Mouse (Mus musculus) embryonic fibroblast, embryonic 13.5 days (primary cell): ENCODE results near the gene Map4k3. TPM values are rescaled to one million over a fixed set of nuclear protein-coding genes. Genes with fewer than 3 reads are reported as not detected.

Experiments
- H3K27ac ChIP-seq: 2 replicates; pipeline ENCODE4 v1.5.1; 2012; ENCODE audit warnings: low read length, control low read depth, inconsistent platforms; ENCODE audit not compliant: insufficient read depth
- H3K4me1 ChIP-seq: 2 replicates; pipeline ENCODE4 v1.6.1; 2011; ENCODE audit warnings: low read length; ENCODE audit not compliant: control insufficient read depth, insufficient read depth
- H3K4me3 ChIP-seq: 2 replicates; pipeline ENCODE4 v1.5.1; 2011; ENCODE audit warnings: mild to moderate bottlenecking, control low read depth, low read length; ENCODE audit not compliant: insufficient read depth
- CTCF ChIP-seq: IDR thresholded peaks from 2 replicates; pipeline ENCODE4 v1.5.1; 2011; ENCODE audit warnings: mild to moderate bottlenecking, control low read depth, low read length, moderate library complexity, borderline replicate concordance; ENCODE audit not compliant: insufficient read depth
- POLR2A ChIP-seq: IDR thresholded peaks from 2 replicates; pipeline ENCODE4 v1.6.1; 2011; ENCODE audit warnings: low read depth, mild to moderate bottlenecking, control low read depth, low read length, moderate library complexity
- polyA plus RNA-seq: library from polyadenylated mRNA; stranded (reverse); fragments of >200 nt; gene quantifications from 2 replicates; pipeline ENCODE4 v1.2.4, GENCODE M21; 2011; ENCODE audit warnings: low read depth; ENCODE audit not compliant: missing spikeins, insufficient read length

Gene Map4k3
- polyA plus RNA-seq, 1 experiment, result 100 TPM

DNA sequence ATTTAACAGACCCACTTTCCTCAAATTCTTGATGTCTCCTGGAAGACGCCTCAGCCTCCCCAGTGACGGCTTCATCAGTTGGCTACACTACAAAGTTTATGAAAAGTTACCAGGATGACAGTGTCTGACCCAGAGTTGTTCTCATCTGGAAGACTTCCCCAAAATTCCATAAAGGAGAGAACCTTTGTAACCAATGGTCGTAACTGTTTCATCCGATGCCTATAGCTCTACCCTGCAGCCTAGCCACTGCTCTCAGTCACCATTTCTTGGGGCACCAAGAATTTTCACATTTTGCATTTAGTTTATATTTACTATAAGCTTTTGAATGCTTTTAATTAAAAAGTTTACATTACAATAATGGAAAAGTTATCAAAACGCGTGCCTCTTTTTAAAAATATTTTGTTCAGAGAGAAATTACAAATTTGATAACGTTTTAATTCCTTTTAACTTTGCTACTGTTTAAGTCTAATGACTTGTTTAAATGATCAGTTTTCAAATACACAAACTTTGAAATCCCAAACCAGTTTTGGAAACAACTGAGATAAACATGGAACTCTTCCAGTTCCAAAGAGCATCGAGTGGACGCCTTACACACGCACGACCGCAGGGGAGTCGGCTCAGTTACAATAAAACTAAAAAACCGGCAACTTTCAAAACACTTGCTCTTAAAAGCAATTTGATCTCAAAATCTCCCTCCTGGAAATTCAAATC lies 83.1 kb downstream of the Map4k3 start:
- TF ChIP-seq POLR2A (no peak), CTCF (no peak)
- Histone ChIP-seq H3K4me3 (no peak overlapping the region), H3K4me1 (no peaks in the 10 kb centered on the region), H3K27ac (no peak overlapping the region)

DNA sequence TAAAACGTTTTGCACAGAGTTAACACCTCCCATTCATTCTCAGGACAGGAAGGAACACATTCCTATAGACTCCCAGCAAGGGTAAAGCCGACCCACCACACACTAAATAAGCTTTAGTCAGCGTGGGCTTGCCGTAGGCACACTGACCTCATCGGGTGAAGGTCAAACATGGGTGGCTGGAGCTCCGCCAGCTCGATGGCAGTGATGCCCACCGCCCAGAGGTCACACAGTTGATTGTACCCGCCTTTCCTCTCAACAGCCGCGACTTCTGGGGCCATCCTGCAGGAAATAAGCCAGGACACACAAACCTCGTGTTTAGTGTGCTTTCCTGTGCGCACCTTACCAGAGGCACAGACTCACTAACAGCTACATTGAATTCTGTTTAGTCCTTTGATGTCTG lies 83.7 kb downstream of the Map4k3 start:
- TF ChIP-seq POLR2A, result no peak
- no peak for TF ChIP-seq CTCF
- Histone ChIP-seq H3K4me1 (no peaks in the 10 kb centered on the region), H3K4me3 (no peak overlapping the region), H3K27ac (no peak overlapping the region)

- TF ChIP-seq POLR2A (no peak), CTCF (no peak)
- no peak overlapping the region for H3K27ac ChIP-seq
- H3K4me3 ChIP-seq, result no peak overlapping the region
- no peaks in the 10 kb centered on the region for H3K4me1 ChIP-seq
Observed at GRCm38 (mm10) chr17:80638121-80638520, 90.2 kb downstream of the Map4k3 start.

GRCm38 (mm10) chr17:80635794-80636193 lies 92.5 kb downstream of the Map4k3 start:
- no peaks in the 10 kb centered on the region for H3K4me1 ChIP-seq
- no peak overlapping the region for H3K4me3 ChIP-seq
- H3K27ac ChIP-seq, result no peak overlapping the region
- TF ChIP-seq POLR2A (no peak), CTCF (no peak)

DNA sequence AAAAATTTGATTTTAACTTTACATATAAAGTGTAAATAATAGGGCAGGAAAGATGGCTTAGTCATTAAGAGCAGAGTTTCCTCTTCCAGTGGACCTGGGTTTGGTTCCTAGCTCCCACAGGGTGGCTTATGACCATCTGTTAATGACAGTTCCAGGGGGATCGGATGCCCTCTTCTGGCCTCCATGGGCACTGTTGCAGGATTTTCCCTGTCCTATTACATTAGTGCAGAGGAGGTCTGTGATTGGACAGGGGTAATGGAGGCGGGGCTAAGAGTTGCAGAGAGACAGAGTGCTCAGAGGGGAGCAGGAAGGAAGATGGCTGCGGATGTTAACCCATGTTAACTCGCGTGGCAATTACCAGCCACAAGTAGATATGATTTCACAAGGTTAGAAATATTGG lies 95.4 kb downstream of the Map4k3 start:
- H3K27ac ChIP-seq, result no peak overlapping the region
- H3K4me3 ChIP-seq, result no peak overlapping the region
- no peak for TF ChIP-seq CTCF
- no peak for TF ChIP-seq POLR2A
- no peaks in the 10 kb centered on the region for H3K4me1 ChIP-seq

DNA sequence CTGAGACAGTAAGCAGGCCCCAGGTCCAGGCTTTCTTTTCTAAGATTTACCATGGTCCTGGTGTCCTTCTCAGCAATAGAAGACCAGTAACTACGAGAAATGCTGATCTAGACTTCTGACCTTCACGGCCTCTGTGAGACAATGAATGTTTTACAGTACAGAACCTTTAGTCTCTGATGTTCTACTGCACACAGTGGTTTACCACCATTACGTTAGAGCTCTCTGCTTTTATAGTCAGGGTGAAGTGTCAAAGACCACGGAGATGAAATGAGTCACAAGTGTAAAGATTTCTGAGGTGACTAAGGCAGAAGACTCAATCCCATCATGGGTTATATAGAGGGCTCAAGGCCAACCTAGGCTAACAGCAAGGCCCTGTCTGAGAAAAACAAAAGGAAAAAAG lies 95.9 kb downstream of the Map4k3 start:
- Histone ChIP-seq H3K27ac (no peak overlapping the region), H3K4me1 (no peaks in the 10 kb centered on the region), H3K4me3 (no peak overlapping the region)
- TF ChIP-seq POLR2A, result no peak

- Histone ChIP-seq H3K27ac (no peak overlapping the region), H3K4me1 (no peaks in the 10 kb centered on the region), H3K4me3 (no peak overlapping the region)
- TF ChIP-seq POLR2A, result no peak
- TF ChIP-seq CTCF, result no peak
Observed at GRCm38 (mm10) chr17:80631028-80631427, 97.3 kb downstream of the Map4k3 start.

DNA sequence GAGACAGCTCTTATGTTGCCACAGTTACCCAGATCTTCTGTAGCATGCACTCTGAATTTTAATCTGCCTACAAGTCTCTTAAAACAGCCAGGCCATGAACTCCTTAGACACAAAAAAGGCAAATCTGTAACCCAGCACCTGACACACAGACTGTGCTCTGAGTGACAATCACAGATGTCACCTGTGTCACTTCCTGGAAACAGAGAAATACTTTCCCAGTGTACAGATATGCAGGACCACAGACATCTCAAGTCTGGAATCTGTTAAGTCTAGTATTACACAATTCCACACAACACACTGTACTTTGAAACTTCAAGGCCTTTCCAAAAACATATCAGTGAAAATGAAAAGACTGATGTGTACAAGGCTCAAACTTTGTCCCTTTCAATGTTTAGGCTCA lies 103.3 kb downstream of the Map4k3 start:
- H3K4me3 ChIP-seq, result no peak overlapping the region
- H3K27ac ChIP-seq, result peak overlapping the region; percentile 12; the same call in 1 of the 2 replicates
- H3K4me1 ChIP-seq, result no peaks in the 10 kb centered on the region
- TF ChIP-seq POLR2A (no peak), CTCF (no peak)

GRCm38 (mm10) chr17:80621691-80622090 lies 106.6 kb downstream of the Map4k3 start:
- H3K4me3 ChIP-seq, result no peak overlapping the region
- no peaks in the 10 kb centered on the region for H3K4me1 ChIP-seq
- peak overlapping the region; percentile 36; the same call in 1 of the 2 replicates for H3K27ac ChIP-seq
- TF ChIP-seq POLR2A (no peak), CTCF (no peak)

DNA sequence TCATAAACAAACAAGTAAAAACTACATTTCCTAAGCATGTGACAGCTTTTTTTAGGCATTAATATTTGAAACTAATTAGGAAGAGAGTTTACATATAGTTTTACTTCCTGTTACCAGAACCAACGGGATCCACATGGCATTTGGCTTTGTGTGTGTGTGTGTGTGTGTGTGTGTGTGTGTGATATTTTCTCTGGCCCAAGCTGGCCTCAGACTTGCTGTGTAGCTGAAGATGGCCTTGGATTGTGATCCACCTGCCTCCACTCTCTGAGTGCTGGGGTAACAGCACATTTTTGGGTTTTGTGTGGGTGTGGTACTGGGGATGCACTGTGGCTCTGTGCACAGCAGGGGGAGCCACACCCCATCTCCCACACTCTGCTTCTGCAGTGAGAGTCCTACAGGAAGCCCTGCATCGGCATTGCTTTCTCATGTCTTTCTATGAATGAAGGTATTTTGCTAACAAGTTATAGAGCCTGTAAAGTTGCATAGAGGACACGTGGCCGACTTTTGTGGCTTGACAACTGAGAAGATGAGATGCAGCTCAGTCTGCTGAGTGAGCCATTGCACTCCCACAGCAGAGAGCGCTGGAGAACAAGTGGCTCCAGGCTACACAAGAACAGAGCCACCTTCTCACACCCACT lies 107.4 kb downstream of the Map4k3 start:
- TF ChIP-seq CTCF, result peak; percentile 93
- no peak for TF ChIP-seq POLR2A
- no peak overlapping the region for H3K27ac ChIP-seq

GRCm38 (mm10) chr17:80619556-80619955 lies 108.7 kb downstream of the Map4k3 start:
- H3K4me3 ChIP-seq, result no peak overlapping the region

More for the DNA sequence above, 107.4 kb downstream of the Map4k3 start:
- no peaks in the 10 kb centered on the region for H3K4me1 ChIP-seq
- no peak overlapping the region for H3K4me3 ChIP-seq

More at GRCm38 (mm10) chr17:80619556-80619955, 108.7 kb downstream of the Map4k3 start:
- no peak overlapping the region for H3K27ac ChIP-seq
- TF ChIP-seq CTCF (no peak), POLR2A (no peak)
- no peaks in the 10 kb centered on the region for H3K4me1 ChIP-seq
